Mouse (Mus musculus) intestine, postnatal 0 days (tissue): Measurements from ENCODE around the gene Gsc. TPM values are rescaled to one million over a fixed set of nuclear protein-coding genes. Genes with fewer than 3 reads are reported as not detected.
"Not testable (repeated sequence)": the region's sequence is repeated elsewhere in the genome, so short reads cannot be mapped to it uniquely, and the experiment has no call there.

ENCODE experiments used
- ATAC-seq: fragments of 200-750 bp; cut with Nextera tagmentation; 2 replicates; pipeline ENCODE4 v1.8.0; 2017; ENCODE audit warnings: mild to moderate bottlenecking, moderate TSS enrichment, moderate library complexity
- H3K27ac ChIP-seq: fragments of 300-500 bp; sonication (generic); 2 replicates; pipeline ENCODE4 v1.5.1; 2014; ENCODE audit warnings: mild to moderate bottlenecking, low read depth, low read length, moderate library complexity
- H3K27me3 ChIP-seq: fragments of 300-500 bp; sonication (generic); replicated peaks from 2 replicates; pipeline ENCODE4 v1.6.1; 2014; ENCODE audit warnings: low read length, mixed read lengths; ENCODE audit not compliant: control insufficient read depth, insufficient read depth
- H3K36me3 ChIP-seq: fragments of 300-500 bp; sonication (generic); 2 replicates; pipeline ENCODE4 v1.6.1; 2014; ENCODE audit warnings: mild to moderate bottlenecking, moderate library complexity; ENCODE audit not compliant: control insufficient read depth, insufficient read depth
- H3K4me1 ChIP-seq: fragments of 300-500 bp; sonication (generic); replicated peaks from 2 replicates; pipeline ENCODE4 v1.6.1; 2014; ENCODE audit warnings: antibody characterized with exemption, low read length, mixed read lengths; ENCODE audit not compliant: control insufficient read depth, insufficient read depth
- H3K4me2 ChIP-seq: fragments of 300-500 bp; sonication (generic); replicated peaks from 2 replicates; pipeline ENCODE4 v1.6.1; 2014; ENCODE audit warnings: low read depth, mild to moderate bottlenecking, moderate library complexity
- H3K4me3 ChIP-seq: fragments of 300-500 bp; sonication (generic); 2 replicates; pipeline ENCODE4 v1.5.1; 2014; ENCODE audit warnings: low read depth, low read length
- H3K9ac ChIP-seq: fragments of 300-500 bp; sonication (generic); 2 replicates; pipeline ENCODE4 v1.6.1; 2014; ENCODE audit warnings: mild to moderate bottlenecking, low read depth, low read length
- H3K9me3 ChIP-seq: fragments of 300-500 bp; sonication (generic); 2 replicates; pipeline ENCODE4 v1.6.1; 2016; ENCODE audit warnings: mixed run types; ENCODE audit not compliant: control insufficient read depth
- CTCF ChIP-seq: sonication (generic); IDR thresholded peaks from 2 replicates; pipeline ENCODE4 v1.5.1; 2016; ENCODE audit warnings: low read depth, mild to moderate bottlenecking, control low read depth, antibody characterized with exemption, moderate library complexity
- WGBS: fragments of 180-500 bp; shearing (Covaris S2); extraction: QIAGEN DNeasy Blood & Tissue Kit; methylation state at CpG from one replicate; pipeline ENCODE4 v1.1.7; 2014; 5-methylcytosine and 5-hydroxymethylcytosine counted together
- polyA plus RNA-seq: library from polyadenylated mRNA; unstranded; fragments of >200 nt; fragmentation: Nextera tagmentation; extraction: Ambion mirVana; gene quantifications from 2 replicates; pipeline ENCODE4 v1.2.1, GENCODE M21; 2015

Gene Gsc
- polyA plus RNA-seq, 1 experiment from 2014 or later = not detected

- peak; percentile 79 for ATAC-seq
- H3K27me3 ChIP-seq = peaks cover 33% of the 10 kb centered on the region
- no peak overlapping the region for H3K4me3 ChIP-seq
- peaks cover under 1% of the 10 kb centered on the region; the same call in 1 of the 2 replicates for H3K4me1 ChIP-seq
- TF ChIP-seq CTCF = no peak
- 27% methylated on average over 6 of the region's 6 CpGs for WGBS
- no peak overlapping the region for H3K4me2 ChIP-seq
- no peak overlapping the region for H3K27ac ChIP-seq
- no peaks in the 10 kb centered on the region for H3K9me3 ChIP-seq
- H3K9ac ChIP-seq = no peak overlapping the region
- H3K36me3 ChIP-seq = no peaks in the 10 kb centered on the region
These were observed 5.8 kb downstream of the Gsc start for GRCm38 (mm10) chr12:104467372-104467771.

- Histone ChIP-seq H3K9me3 (no peaks in the 10 kb centered on the region), H3K4me1 (no peaks in the 10 kb centered on the region; the same call in 1 of the 2 replicates), H3K27me3 (peaks cover 28% of the 10 kb centered on the region), H3K9ac (no peak overlapping the region), H3K27ac (no peak overlapping the region), H3K4me2 (no peak overlapping the region), H3K36me3 (no peaks in the 10 kb centered on the region), H3K4me3 (no peak overlapping the region)
- no peak for ATAC-seq
- WGBS = 34% methylated on average over 7 of the region's 7 CpGs
- TF ChIP-seq CTCF = no peak
These were observed 6.2 kb downstream of the Gsc start for GRCm38 (mm10) chr12:104466930-104467329.

- no peak overlapping the region for H3K27ac ChIP-seq
- no peaks in the 10 kb centered on the region for H3K36me3 ChIP-seq
- 31% methylated on average over 8 of the region's 8 CpGs for WGBS
- no peaks in the 10 kb centered on the region for H3K27me3 ChIP-seq
- no peak overlapping the region for H3K9ac ChIP-seq
- H3K4me1 ChIP-seq = no peaks in the 10 kb centered on the region
- no peak for ATAC-seq
- H3K4me3 ChIP-seq = no peak overlapping the region
- no peaks in the 10 kb centered on the region for H3K9me3 ChIP-seq
- no peak for TF ChIP-seq CTCF
- H3K4me2 ChIP-seq = no peak overlapping the region
These were observed 11.8 kb downstream of the Gsc start for GRCm38 (mm10) chr12:104461372-104461771.

- Histone ChIP-seq H3K27ac (no peak overlapping the region), H3K27me3 (no peaks in the 10 kb centered on the region), H3K4me1 (no peaks in the 10 kb centered on the region), H3K4me3 (no peak overlapping the region), H3K36me3 (no peaks in the 10 kb centered on the region), H3K9ac (no peak overlapping the region), H3K4me2 (no peak overlapping the region), H3K9me3 (no peaks in the 10 kb centered on the region)
- peak; percentile 38 for TF ChIP-seq CTCF
- 70% methylated on average over 6 of the region's 6 CpGs for WGBS
- no peak for ATAC-seq
These were observed 13.8 kb downstream of the Gsc start for GRCm38 (mm10) chr12:104459377-104459776.

GRCm38 (mm10) chr12:104453002-104453401, 20.1 kb downstream of the Gsc start:
- no peaks in the 10 kb centered on the region for H3K36me3 ChIP-seq
- 48% methylated on average over 1 of the region's 1 CpGs for WGBS

GRCm38 (mm10) chr12:104450257-104450656, 22.9 kb downstream of the Gsc start:
- H3K4me3 ChIP-seq = no peak overlapping the region
- no peak for TF ChIP-seq CTCF
- ATAC-seq = no peak
- H3K27me3 ChIP-seq = no peaks in the 10 kb centered on the region; the same call in 1 of the 2 replicates
- H3K4me1 ChIP-seq = no peaks in the 10 kb centered on the region
- H3K9ac ChIP-seq = no peak overlapping the region
- H3K27ac ChIP-seq = no peak overlapping the region
- WGBS = 58% methylated on average over 10 of the region's 10 CpGs
- no peaks in the 10 kb centered on the region for H3K9me3 ChIP-seq
- no peak overlapping the region for H3K4me2 ChIP-seq
- no peaks in the 10 kb centered on the region for H3K36me3 ChIP-seq

More at GRCm38 (mm10) chr12:104453002-104453401, 20.1 kb downstream of the Gsc start:
- Histone ChIP-seq H3K27me3 (no peaks in the 10 kb centered on the region; the same call in 1 of the 2 replicates), H3K4me2 (no peak overlapping the region), H3K4me1 (no peaks in the 10 kb centered on the region), H3K9me3 (no peaks in the 10 kb centered on the region), H3K27ac (no peak overlapping the region), H3K4me3 (no peak overlapping the region), H3K9ac (no peak overlapping the region)
- peak; percentile 42 for TF ChIP-seq CTCF
- no peak for ATAC-seq

- Histone ChIP-seq H3K4me2 (no peak overlapping the region; the same call in 1 of the 2 replicates), H3K9me3 (no peaks in the 10 kb centered on the region), H3K36me3 (no peaks in the 10 kb centered on the region), H3K27ac (no peak overlapping the region), H3K4me1 (no peaks in the 10 kb centered on the region), H3K9ac (no peak overlapping the region), H3K4me3 (no peak overlapping the region), H3K27me3 (no peaks in the 10 kb centered on the region)
- no peak for ATAC-seq
- WGBS = 32% methylated on average over 13 of the region's 13 CpGs
- TF ChIP-seq CTCF = peak; percentile 79
These were observed 25.0 kb downstream of the Gsc start for GRCm38 (mm10) chr12:104448099-104448498.

GRCm38 (mm10) chr12:104447056-104447455, 26.1 kb downstream of the Gsc start:
- not testable (repeated sequence) for H3K4me1 ChIP-seq, H3K4me2 ChIP-seq, H3K4me3 ChIP-seq, H3K27me3 ChIP-seq, H3K9me3 ChIP-seq, H3K27ac ChIP-seq, ATAC-seq, H3K9ac ChIP-seq, H3K36me3 ChIP-seq
- WGBS = 80% methylated on average over 25 of the region's 25 CpGs
